Mouse (Mus musculus) MEL (cell line): Measurements from ENCODE around the gene Nup214.

Source experiments
- CTCF ChIP-seq, 3 experiments: IDR thresholded peaks in 2 of 3; conservative IDR thresholded peaks in 1 of 3; 2 replicates each; pipeline ENCODE4 v1.5.1; 2011 to 2012; ENCODE audit warnings: low read length in 3 of 3, low read depth in 2 of 3, mild to moderate bottlenecking in 2 of 3, improper control_type of control experiment in 1 of 3, inconsistent platforms in 1 of 3, mixed read lengths in 1 of 3, moderate library complexity in 1 of 3; ENCODE audit not compliant: control insufficient read depth in 1 of 3, insufficient read depth in 1 of 3, poor library complexity in 1 of 3, severe bottlenecking in 1 of 3
- EP300 ChIP-seq, 2 experiments: IDR thresholded peaks; 2 replicates each; pipeline ENCODE4 v1.6.1; 2011; ENCODE audit warnings: improper control_type of control experiment in 2 of 2, low read length in 2 of 2, low read depth in 1 of 2, mild to moderate bottlenecking in 1 of 2
- ETS1 ChIP-seq: IDR thresholded peaks from 2 replicates; pipeline ENCODE4 v1.6.1; 2012; ENCODE audit warnings: low read depth, mild to moderate bottlenecking, inconsistent platforms, low read length, improper control_type of control experiment, moderate library complexity
- MAFK ChIP-seq: IDR thresholded peaks from 2 replicates; pipeline ENCODE4 v1.6.1; 2011; ENCODE audit warnings: low read depth, mild to moderate bottlenecking, low read length, improper control_type of control experiment, borderline replicate concordance
- NELFE ChIP-seq: IDR thresholded peaks from 2 replicates; pipeline ENCODE4 v1.6.1; 2011; ENCODE audit warnings: low read depth, low read length, improper control_type of control experiment
- POLR2A ChIP-seq, 2 experiments: IDR thresholded peaks; 2 replicates each; pipeline ENCODE4 v1.6.1; 2011 to 2012; ENCODE audit warnings: low read length in 2 of 2, mild to moderate bottlenecking in 2 of 2, control low read depth in 1 of 2, improper control_type of control experiment in 1 of 2, low read depth in 1 of 2, moderate library complexity in 1 of 2; ENCODE audit not compliant: control insufficient read depth in 1 of 2, insufficient read depth in 1 of 2, poor library complexity in 1 of 2
- POLR2AphosphoS2 ChIP-seq: IDR thresholded peaks from 2 replicates; pipeline ENCODE4 v1.6.1; 2011; ENCODE audit warnings: low read length, improper control_type of control experiment
- RAD21 ChIP-seq: IDR thresholded peaks from 2 replicates; pipeline ENCODE4 v1.6.1; 2011; ENCODE audit warnings: mild to moderate bottlenecking, low read depth, low read length, improper control_type of control experiment
- SMC3 ChIP-seq: IDR thresholded peaks from 2 replicates; pipeline ENCODE4 v1.6.1; 2011; ENCODE audit warnings: low read depth, low read length, improper control_type of control experiment
- TBP ChIP-seq: IDR thresholded peaks from 2 replicates; pipeline ENCODE4 v1.8.0; 2011; ENCODE audit warnings: low read depth, low read length, improper control_type of control experiment
- ZKSCAN1 ChIP-seq: IDR thresholded peaks from 2 replicates; pipeline ENCODE4 v1.6.1; 2012; ENCODE audit warnings: low read depth, mild to moderate bottlenecking, inconsistent platforms, low read length, improper control_type of control experiment, moderate library complexity

DNA sequence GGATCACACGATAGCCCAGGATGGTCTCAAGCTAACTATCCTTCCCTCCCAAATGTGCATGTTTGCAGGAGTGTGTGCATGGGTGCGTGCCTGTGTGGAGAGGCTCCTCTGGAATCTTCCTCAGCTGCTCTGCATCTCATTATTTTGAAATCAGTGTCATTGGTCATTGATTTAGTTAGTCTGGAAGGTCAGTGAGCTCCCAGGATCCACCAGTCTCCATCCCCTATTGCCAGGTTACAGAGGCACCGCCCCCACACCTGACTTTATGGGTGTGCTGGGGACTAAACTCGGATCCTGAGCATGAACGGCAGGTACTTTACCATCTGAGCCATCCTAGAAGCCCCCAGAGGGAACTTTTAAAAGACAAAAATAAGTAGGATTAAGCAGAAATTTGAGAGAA, 128.7 kb downstream of the Nup214 start:
- TF ChIP-seq NELFE (no peak), MAFK (no peak), RAD21 (no peak), CTCF (IDR thresholded peaks at IDR 0.05 in 2 of 3, conservative IDR thresholded peaks at IDR 0.05 in 1 of 3; ENCODE audit: control insufficient read depth in 1 of 3, insufficient read depth in 1 of 3, low read depth in 2 of 3, low read length in 3 of 3, poor library complexity in 1 of 3, severe bottlenecking in 1 of 3) (no peak), SMC3 (no peak), POLR2A (IDR thresholded peaks at IDR 0.05; ENCODE audit: control insufficient read depth in 1 of 2, insufficient read depth in 1 of 2, low read depth in 1 of 2, low read length in 2 of 2, poor library complexity in 1 of 2) (no peak), POLR2AphosphoS2 (no peak), ZKSCAN1 (no peak), EP300 (IDR thresholded peaks at IDR 0.05; ENCODE audit: low read depth in 1 of 2, low read length in 2 of 2) (no peak), ETS1 (no peak), TBP (no peak)
